Mouse (Mus musculus) kidney, postnatal 0 days (tissue): Measurements from ENCODE around the gene Sema3a. TPM values are rescaled to one million over a fixed set of nuclear protein-coding genes. Genes with fewer than 3 reads are reported as not detected.

Experiments used
- ATAC-seq: fragments of 200-750 bp; cut with Nextera tagmentation; replicated peaks from 2 replicates; pipeline ENCODE4 v1.8.0; 2017; ENCODE audit warnings: low read depth, moderate number of reproducible peaks, moderate TSS enrichment, moderate library complexity; ENCODE audit not compliant: low FRiP score
- DNase-seq: peaks from one replicate; pipeline ENCODE4 v3.0.0-alpha.2; 2016; ENCODE audit warnings: low spot score
- H3K27ac ChIP-seq: fragments of 300-500 bp; sonication (generic); 2 replicates; pipeline ENCODE4 v1.5.1; 2014; ENCODE audit warnings: mild to moderate bottlenecking
- H3K27me3 ChIP-seq: fragments of 300-500 bp; sonication (generic); 2 replicates; pipeline ENCODE4 v1.6.1; 2014; ENCODE audit warnings: low read length, mixed read lengths; ENCODE audit not compliant: insufficient read depth
- H3K36me3 ChIP-seq: fragments of 300-500 bp; sonication (generic); 2 replicates; pipeline ENCODE4 v1.6.1; 2014; ENCODE audit warnings: low read length, mixed read lengths; ENCODE audit not compliant: insufficient read depth
- H3K4me1 ChIP-seq: fragments of 300-500 bp; sonication (generic); replicated peaks from 2 replicates; pipeline ENCODE4 v1.6.1; 2014; ENCODE audit warnings: antibody characterized with exemption, low read length, mixed read lengths; ENCODE audit not compliant: insufficient read depth
- H3K4me2 ChIP-seq: fragments of 300-500 bp; sonication (generic); 2 replicates; pipeline ENCODE4 v1.6.1; 2014; ENCODE audit warnings: mild to moderate bottlenecking, low read length, moderate library complexity, mixed read lengths
- H3K4me3 ChIP-seq: fragments of 300-500 bp; sonication (generic); replicated peaks from 2 replicates; pipeline ENCODE4 v1.5.1; 2014; ENCODE audit warnings: low read depth, low read length
- H3K9ac ChIP-seq: fragments of 300-500 bp; sonication (generic); 2 replicates; pipeline ENCODE4 v1.6.1; 2014; ENCODE audit warnings: low read depth, low read length
- H3K9me3 ChIP-seq: fragments of 300-500 bp; sonication (generic); replicated peaks from 2 replicates; pipeline ENCODE4 v1.6.1; 2016; ENCODE audit warnings: low read length, inconsistent platforms, mixed read lengths
- CTCF ChIP-seq: IDR thresholded peaks from 2 replicates; pipeline ENCODE4 v1.5.1; 2016; ENCODE audit warnings: antibody characterized with exemption, low read depth, mild to moderate bottlenecking, moderate library complexity
- WGBS: fragments of 180-500 bp; shearing (Covaris S2); extraction: QIAGEN DNeasy Blood & Tissue Kit; methylation state at CpG from one replicate; pipeline ENCODE4 v1.1.7; 2014; 5-methylcytosine and 5-hydroxymethylcytosine counted together
- polyA plus RNA-seq: library from polyadenylated mRNA; unstranded; fragments of >200 nt; fragmentation: Nextera tagmentation; extraction: Ambion mirVana; gene quantifications from 2 replicates; pipeline ENCODE4 v1.2.1, GENCODE M21; 2015

The Sema3a gene
- 11.2 and 13.8 TPM in 2 replicates for polyA plus RNA-seq

DNA sequence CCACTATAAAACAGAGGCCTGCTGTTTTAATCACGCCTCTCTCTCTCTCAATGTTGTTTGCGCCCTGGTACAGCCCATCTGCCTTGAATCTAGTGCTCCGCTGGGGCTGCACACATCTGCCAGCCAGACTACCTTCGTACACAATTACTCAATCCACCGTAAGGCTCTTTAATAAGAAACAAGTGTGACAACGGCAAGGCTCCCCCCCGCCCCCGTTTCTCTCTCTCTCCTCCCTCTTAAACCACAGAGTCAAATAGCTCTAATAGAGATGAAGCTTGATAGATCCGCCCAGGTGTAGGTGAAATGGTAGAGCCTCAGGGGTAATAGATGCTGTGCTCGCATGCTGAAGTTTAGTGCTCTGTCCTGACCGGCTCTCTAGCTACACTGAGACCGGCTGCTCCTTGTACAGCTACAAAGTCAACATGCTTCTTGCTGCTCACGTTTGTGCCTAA lies at the start of gene Sema3a:
TSS of gene Sema3a (plus strand) at position 174 of the 452 bp plus-strand sequence.
- Histone ChIP-seq H3K36me3 (no peaks in the 10 kb centered on the region), H3K9me3 (no peaks in the 10 kb centered on the region), H3K4me2 (peak within 1 kb of the TSS; percentile 34), H3K4me3 (no peak within 1 kb of the TSS), H3K4me1 (no peaks in the 10 kb centered on the region), H3K9ac (0 out of 2 replicates have a peak within 1 kb of the TSS, but pooled peaks have one; percentile 13), H3K27ac (no peak within 1 kb of the TSS), H3K27me3 (no peaks in the 10 kb centered on the region)
- ATAC-seq (0 out of 2 replicates have a peak, but pooled peaks have one; percentile 10), DNase-seq (no peak)
- 41% methylated on average over 13 of the region's 13 CpGs for WGBS
- no peak for TF ChIP-seq CTCF

DNA sequence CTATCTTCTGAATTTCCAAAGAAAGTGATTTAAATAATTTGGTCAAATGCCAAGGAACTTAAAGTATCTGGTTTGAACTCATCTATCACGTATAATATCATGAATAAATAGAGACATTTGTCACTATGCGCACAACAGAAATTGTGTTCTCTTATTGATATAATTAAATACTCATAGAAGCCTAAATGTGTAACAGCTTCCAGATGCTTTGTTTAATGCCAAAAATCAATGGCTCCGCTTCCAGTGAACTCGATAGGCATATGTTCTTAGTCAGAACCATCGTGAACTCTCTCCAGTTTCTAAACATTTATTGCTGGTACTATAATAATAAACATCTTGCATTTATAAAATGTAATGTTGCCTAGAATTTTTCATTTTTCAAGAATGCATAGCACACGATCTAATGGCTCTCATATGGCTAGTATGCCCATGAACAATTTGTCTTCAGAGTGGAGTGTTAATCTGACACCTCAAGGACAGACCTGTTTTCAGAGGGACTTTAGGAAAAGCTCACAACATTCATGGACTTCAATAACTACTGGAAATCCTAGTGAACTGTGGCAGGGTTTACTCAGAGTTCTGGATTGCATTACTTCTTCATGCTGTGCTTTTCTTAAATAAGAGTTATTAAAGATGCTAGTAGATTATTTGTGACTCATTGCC lies 40.3 kb upstream of the Sema3a start:
- Histone ChIP-seq H3K4me3 (no peak overlapping the region), H3K36me3 (no peaks in the 10 kb centered on the region), H3K9me3 (no peaks in the 10 kb centered on the region), H3K9ac (no peak overlapping the region), H3K4me2 (no peak overlapping the region), H3K27ac (no peak overlapping the region), H3K4me1 (no peaks in the 10 kb centered on the region), H3K27me3 (no peaks in the 10 kb centered on the region)
- TF ChIP-seq CTCF, result no peak
- 82% methylated on average over 6 of the region's 6 CpGs for WGBS
- ATAC-seq, result no peak
- no peak for DNase-seq

DNA sequence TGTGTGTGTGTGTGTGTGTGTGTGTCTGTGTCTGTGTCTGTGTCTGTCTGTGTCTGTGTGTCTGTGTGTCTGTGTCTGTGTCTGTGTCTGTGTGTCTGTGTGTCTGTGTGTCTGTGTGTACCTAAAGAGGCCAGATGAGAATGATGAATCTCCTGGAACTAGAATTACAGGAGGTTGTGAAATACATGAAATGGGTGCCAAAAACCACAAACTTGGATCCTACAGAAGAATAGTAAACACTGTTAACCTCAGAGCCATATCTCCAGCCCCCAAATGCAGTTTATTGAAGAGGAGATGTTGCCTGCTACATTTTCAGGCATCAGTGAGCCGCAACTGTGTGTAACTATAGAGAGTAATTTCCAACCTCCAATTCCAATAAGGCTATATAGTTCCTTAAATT lies 34.8 kb upstream of the Sema3a start:
- Histone ChIP-seq H3K36me3 (no peaks in the 10 kb centered on the region), H3K4me2 (no peak overlapping the region), H3K4me3 (no peak overlapping the region), H3K27me3 (no peaks in the 10 kb centered on the region), H3K9ac (no peak overlapping the region), H3K27ac (no peak overlapping the region), H3K9me3 (no peaks in the 10 kb centered on the region), H3K4me1 (no peaks in the 10 kb centered on the region)
- ATAC-seq (no peak), DNase-seq (no peak)
- no peak for TF ChIP-seq CTCF
- 79% methylated on average over 1 of the region's 1 CpGs for whole genome bisulfite sequencing

DNA sequence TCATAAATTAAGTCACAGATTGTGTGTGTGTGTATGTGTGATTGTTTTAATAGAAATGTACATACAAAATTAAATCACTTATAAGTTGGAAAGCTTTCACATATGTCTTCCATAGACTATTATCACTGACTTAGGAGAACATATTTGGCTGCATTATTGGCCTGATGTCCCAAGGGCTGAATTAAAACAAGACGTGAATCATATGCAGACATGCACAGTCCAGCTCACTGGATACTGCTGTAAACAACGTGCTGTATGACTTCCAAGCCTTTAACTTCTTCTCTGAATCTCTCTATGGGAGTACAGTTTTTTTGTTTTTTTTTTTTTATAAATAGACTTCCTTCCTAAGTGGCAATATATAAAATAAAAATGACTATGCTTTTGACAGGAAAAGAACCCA lies 15.7 kb upstream of the Sema3a start:
- H3K4me1 ChIP-seq, result no peaks in the 10 kb centered on the region

GRCm38 (mm10) chr5:13117236-13117635 lies 8.0 kb upstream of the Sema3a start:
- Histone ChIP-seq H3K9me3 (no peaks in the 10 kb centered on the region), H3K27ac (no peak overlapping the region), H3K27me3 (no peaks in the 10 kb centered on the region), H3K9ac (no peak overlapping the region), H3K36me3 (no peaks in the 10 kb centered on the region), H3K4me1 (no peaks in the 10 kb centered on the region), H3K4me3 (no peak overlapping the region), H3K4me2 (no peak overlapping the region)
- TF ChIP-seq CTCF, result no peak
- WGBS, result 75% methylated on average over 8 of the region's 8 CpGs
- no peak for ATAC-seq
- DNase-seq, result no peak

More for the DNA sequence above, 15.7 kb upstream of the Sema3a start:
- no peak for ATAC-seq
- WGBS, result 47% methylated on average over 2 of the region's 2 CpGs
- Histone ChIP-seq H3K9ac (no peak overlapping the region), H3K9me3 (no peaks in the 10 kb centered on the region), H3K36me3 (no peaks in the 10 kb centered on the region), H3K4me2 (no peak overlapping the region), H3K27me3 (no peaks in the 10 kb centered on the region), H3K4me3 (no peak overlapping the region), H3K27ac (no peak overlapping the region)
- TF ChIP-seq CTCF, result no peak
- peak; percentile 70 for DNase-seq

DNA sequence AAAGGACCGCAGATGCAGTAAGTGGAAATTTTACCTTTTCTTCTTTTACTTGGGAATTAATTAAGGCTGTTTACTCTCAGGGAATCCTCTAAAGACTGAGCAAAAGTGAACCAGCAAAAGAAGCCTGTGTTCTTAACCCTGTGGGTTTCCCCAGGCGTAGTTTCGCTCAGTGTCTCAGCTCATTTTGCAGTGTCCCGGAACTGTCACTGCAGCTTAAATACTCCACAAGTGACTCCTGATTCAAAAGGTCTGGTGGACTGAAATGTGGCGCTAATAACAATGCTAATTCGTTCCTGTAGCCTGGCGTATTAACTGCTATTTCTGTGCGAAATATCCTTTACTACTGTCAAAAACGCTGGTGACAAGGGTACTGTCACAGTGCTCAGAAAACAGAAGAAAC lies 543 bp downstream of the Sema3a start:
- H3K4me2 ChIP-seq, result peak overlapping the region; percentile 34
- 39% methylated on average over 9 of the region's 9 CpGs for WGBS
- H3K9me3 ChIP-seq, result no peaks in the 10 kb centered on the region
- H3K4me3 ChIP-seq, result no peak overlapping the region
- 0 out of 2 replicates have a peak overlapping the region, but pooled peaks have one; percentile 13 for H3K9ac ChIP-seq
- no peaks in the 10 kb centered on the region for H3K4me1 ChIP-seq
- no peaks in the 10 kb centered on the region for H3K36me3 ChIP-seq
- ATAC-seq (0 out of 2 replicates have a peak, but pooled peaks have one; percentile 3), DNase-seq (peak; percentile 29)
- H3K27me3 ChIP-seq, result no peaks in the 10 kb centered on the region
- no peak overlapping the region for H3K27ac ChIP-seq
- TF ChIP-seq CTCF, result no peak
